Mouse (Mus musculus) cerebellum, postnatal 14 days (tissue): ENCODE measurements around the gene Mycbp2.

ENCODE experiments used
- DNase-seq, 2 experiments: peaks; one replicate each; pipeline ENCODE4 v3.0.0; 2021; ENCODE audit warnings: mixed read lengths in 2 of 2

Mycbp2 gene

DNA sequence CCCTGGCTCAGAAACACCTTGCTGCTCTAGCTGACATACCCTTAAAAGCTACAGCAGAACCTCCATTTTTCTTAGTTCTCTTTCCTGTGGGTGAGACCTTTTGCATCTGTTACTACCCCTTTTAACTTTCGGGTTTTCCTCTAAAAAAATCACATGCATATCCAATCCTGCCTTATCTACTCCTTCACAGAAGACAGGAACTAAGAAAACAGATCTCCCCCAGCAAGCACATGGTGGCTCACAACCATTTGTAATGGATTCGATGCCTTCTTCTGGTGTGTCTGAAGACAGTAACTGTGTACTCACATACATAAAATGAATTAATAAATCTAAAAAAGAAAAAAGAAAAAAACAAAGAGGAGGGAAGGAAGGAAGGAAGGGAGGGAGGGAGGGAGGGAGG, 87.9 kb downstream of the Mycbp2 start:
- no peak for DNase-seq

DNA sequence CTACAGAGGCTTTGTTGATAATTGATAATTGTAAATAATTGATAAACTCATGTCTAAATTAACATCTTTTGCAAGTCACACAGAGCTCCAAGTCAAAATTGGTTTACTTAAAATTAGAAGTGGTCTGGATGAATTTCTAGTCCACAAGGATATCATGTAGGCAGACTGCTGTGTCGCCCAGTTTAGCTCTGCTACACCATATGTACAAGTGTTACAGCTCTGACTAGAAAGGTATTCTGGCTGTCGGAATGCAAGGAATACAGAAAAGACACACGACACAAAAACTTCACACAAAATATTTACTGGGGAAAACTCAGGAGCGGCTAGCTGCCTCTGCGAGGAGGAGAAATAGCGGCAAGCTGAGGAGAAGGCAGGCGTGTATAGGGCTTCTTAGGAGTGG, 89.7 kb downstream of the Mycbp2 start:
- DNase-seq = no peak

DNA sequence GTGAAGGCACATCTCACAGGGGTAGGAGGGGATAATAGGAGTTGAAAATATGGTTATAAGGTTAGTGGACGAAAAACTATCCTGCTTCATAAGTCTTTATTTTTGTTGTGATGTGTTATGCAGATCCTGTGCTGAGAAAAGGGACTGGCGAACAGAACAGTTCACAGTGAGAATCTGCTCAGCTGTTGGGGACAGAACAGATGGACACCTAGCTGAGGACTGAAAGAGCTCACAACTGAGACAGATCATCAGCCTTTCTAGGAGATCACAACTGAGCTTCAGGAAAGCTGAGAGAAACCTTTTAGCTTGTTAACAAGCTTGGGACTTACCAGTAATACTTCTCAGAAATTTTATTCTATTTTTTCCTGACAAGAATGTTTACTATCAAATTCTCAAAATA, 92.3 kb downstream of the Mycbp2 start:
- peak in 1 of 2 experiments; percentile 36 for DNase-seq

- DNase-seq = no peak
Observed at GRCm38 (mm10) chr14:103242020-103242419, 104.6 kb downstream of the Mycbp2 start.

- DNase-seq = no peak
Observed at GRCm38 (mm10) chr14:103234770-103235169, 111.8 kb downstream of the Mycbp2 start.

DNA sequence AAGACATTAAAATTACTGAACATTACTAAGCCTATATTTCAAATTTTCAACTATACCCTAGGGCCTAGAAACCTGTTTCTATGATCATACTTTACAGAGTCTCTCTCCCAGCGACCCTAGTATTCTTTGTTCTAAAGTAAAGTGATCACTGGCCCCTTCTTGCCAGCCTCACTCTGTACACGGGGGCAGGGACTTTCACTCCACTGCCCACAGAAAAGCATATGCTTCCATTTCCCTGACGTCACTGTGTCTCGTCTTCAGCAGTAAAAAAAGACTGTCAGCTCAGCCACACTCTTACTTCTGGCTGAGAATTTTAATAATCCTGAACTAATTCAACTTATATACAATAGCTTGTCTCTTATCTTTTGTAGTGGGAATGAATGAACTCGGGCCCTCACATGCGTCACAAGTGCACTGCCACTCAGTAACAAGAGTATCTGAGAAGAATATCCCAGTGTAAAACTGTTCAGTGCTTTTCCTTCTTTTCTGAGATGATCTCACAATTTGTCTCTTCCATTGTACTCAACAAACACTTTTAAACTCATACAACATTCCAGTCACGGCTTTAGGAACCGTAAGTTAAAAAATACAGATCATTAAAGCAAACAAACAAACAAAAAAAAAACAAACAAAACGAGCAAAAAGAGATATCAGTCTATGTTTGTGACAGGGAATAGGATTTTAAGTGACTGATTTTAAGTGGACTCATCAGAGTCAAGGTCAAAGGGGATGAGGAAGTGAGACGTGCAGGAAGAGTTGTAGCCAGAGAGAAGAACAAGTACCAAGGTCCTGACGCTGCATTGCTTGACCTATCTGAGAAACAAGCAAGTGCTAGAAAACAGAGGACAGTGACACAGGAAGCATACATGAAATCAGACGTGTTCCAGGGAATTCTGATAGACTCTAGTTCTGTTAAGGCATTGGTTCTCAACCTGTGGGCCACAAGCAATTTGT, 112.7 kb downstream of the Mycbp2 start:
- DNase-seq = no peak

GRCm38 (mm10) chr14:103222356-103222755, 124.3 kb downstream of the Mycbp2 start:
- peak; percentile 73 to 75 for DNase-seq

DNA sequence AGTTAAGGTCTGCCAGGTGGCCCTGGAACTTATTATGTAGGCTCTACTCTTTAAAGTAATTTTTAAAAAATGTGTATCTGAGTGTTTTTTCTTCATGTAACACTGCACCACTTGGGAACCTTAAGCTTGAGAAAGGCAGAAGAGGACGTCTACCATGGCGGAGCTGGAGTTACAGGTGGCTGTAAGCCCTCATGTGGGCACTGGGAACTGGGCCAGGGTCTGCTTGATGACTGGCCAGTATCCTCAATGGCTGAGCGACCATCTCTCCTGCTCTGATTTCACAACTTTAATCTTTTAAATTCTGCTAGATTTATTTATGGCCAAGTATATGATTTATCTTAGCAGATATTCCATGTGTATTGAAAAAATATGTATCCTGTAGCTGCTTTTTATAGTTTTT, 124.9 kb downstream of the Mycbp2 start:
- peak; percentile 77 to 82 for DNase-seq

GRCm38 (mm10) chr14:103216331-103216730, 130.3 kb downstream of the Mycbp2 start:
- DNase-seq = no peak

- DNase-seq = no peak
Observed at GRCm38 (mm10) chr14:103186658-103187057, 160.0 kb downstream of the Mycbp2 start.

DNA sequence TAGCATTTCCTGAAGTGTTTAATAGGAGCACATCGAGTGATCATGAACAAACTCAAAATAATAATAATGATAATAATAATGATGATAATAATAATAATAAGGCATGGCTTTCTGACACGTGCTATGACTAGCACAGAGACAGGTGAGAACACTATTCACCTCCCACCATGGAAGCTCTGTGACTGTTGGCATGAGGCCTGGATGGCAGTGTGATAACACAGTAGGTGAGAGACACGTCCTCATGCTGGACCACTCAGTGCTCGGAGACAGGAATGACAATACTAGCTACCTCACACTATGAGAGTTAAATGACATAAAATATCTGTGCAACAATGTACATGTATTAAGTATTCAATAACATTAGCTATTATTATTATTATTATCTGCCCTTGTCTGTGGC, 160.5 kb downstream of the Mycbp2 start:
- peak; percentile 51 to 55 for DNase-seq

DNA sequence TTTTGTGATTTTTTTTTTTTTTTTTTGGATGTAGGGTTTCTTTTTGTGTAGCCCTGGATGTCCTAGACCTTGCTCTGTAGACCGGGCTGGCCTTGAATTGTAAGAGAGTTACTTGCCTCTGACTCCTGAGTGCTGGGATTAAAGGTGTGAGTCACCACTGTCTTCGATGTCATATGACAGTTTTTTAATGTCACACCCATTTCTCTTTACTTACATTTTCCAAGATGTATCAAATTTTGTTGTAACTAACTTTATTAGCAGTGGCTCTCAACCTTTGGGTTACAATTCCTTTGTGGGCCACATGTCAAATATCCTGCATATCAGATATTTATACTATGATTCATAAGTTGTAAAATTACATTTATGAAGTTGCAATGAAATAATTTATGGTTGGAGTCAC, 166.5 kb downstream of the Mycbp2 start:
- DNase-seq = no peak

DNA sequence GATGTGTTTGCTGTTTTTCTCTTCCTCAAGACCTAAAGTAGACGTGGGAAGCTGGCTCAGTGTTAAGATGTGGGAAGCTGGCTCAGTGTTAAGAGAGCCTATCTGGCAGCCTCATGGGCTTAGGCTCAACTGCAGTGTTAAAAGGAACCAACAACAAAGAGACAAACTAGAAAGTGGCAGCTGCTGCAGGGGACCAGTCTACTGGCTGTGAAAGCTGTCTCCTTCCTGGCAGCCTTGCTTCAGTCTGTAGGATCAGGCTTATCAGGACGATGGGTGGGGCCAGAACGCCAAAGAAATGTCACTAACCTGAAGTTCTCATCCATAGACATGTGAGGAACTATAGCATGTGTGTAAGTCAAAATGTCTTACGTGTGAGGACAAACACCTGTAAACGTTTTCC, 183.7 kb downstream of the Mycbp2 start:
- DNase-seq = no peak

DNA sequence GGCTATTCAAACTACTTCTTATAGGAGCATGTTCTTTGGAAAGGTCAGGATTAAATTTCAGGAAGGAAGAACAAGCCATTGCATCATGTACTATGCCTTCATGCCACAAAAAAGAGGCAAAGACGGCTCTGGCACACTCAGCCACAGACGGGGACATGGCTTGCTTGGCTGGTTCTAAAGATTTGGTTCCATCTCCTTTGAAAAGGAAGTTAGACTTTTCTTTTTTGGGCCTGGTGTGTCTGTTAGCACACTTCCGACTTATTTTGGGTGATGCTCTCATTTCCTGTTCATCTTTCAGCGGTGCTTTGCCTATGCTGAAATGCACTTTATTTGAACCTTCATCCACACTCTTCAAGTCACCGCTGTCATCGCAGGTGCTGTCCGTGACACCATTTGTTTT, 190.9 kb downstream of the Mycbp2 start:
- DNase-seq = no peak

GRCm38 (mm10) chr14:103150139-103150538, 196.5 kb downstream of the Mycbp2 start:
- no peak for DNase-seq

DNA sequence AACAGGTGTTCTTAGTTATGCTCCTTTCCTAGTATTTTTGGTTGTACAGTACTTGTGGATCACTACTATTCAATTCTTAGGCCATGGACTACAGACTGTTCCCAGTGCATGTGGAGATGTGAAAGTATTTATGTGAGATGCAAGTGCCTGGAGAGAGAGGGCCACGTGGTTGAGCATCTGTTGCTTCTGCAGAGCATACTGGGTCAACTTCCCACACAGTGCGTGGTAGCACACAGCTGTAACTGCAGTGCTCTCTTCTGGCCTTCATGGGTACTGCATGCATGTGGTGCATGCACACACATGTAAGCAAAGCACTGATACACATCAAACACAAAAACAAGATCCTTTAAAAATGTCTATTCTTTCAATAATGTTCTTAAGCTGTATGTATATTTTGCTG, 214.6 kb downstream of the Mycbp2 start:
- peak; percentile 40 to 68 for DNase-seq

GRCm38 (mm10) chr14:103125756-103126155, 220.9 kb downstream of the Mycbp2 start:
- DNase-seq = no peak

DNA sequence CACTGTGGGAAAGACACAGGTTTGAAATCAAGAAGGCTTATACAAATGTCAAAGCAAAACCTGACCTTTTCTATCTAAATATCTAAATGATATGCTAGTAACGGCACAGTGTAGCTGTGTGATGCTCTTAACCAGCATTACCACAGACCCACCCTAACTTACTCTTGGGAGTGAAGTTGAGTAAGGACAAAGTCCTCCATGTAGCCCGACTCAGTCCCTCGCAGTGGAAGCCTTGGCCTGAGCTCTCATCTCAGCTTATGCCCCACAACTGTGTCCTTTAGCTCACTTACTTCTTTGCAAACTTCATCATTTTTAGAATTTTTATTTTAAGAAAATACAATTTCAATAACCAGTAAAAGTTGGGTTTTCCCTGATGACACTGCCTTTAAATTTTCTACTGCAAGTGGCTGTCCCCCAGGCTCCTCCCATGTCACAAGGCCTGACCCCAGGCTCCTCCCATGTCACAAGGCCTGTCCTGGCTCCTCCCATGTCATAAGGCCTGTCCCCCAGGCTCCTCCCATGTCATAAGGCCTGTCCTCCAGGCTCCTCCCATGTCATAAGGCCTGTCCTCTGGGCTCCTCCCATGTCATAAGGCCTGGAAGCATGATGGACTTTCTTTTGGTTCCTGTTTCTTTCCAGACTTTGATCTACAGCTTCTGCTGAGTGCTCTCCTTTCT, 231.5 kb downstream of the Mycbp2 start:
- no peak for DNase-seq

DNA sequence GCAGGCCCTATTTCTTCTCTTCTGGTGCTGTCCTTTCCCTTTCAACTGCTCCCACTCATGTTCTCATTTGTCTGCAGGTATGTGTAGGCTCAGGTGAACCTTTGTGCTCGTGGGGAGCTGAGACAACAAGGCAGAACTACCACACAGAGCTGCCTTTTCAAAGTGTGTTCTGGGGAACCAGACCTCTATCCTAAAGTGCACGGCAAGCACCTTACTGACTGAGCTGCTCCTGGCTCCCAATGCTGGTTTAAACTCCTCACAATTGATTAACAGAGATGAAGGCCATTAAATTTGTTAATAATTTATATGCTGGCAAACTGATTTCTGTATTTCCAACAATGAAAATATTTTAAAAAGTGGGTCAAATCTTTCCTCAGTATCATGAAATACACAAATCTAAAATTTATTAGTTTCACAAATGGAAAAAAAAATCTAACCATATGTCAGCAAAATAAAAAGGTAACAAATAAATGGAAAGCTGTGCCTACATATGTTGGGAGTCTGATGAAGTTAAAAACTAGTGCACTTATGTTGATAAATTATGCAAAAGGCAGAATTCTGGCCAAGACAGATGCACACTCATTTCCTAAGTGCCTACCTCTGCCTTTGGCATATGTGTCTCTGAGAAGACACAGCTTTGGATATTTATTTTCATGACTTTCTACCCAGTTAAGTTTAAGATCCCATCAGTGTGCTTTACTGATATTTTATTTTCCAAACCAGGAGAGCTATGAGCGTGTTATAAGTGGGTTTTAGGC, 233.8 kb downstream of the Mycbp2 start:
- DNase-seq = no peak

DNA sequence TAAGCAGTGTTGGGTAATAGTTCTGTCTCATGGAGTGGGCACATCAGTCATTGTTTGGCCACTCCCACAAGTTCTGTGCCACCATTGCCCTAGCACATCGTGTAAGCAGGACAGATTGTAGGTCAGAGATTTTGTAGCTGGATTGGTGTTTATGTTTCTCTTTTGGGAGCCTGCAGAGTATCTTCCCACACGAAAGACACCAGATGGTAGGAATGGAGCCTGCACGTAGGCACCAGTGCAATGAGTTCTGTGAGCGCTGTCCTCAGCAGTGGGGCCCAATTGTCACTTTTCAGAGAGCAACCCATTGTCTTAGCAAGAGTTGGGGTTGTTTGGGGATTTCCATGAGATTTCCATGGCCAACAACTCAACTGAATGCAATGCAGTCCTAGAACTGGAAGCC, 236.6 kb downstream of the Mycbp2 start:
- no peak for DNase-seq

DNA sequence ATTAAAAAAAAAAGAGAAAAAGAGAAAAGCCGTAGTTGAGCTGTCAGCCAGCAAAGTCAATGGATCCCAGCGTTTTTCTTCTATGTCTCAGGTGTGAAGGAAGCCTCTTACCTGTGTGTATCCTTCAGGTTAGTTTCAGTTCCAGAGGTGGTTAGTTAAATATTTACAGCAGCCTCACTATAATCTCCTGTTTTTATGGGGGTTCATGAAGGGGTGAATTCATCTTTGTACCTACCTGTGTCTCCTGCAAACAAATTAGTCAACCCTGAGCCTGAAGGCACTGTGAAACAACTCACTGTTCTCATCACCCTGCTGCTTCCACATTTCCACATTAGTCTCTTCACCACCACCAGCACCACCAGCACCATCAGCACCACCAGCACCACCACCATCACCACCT, 240.3 kb downstream of the Mycbp2 start:
- DNase-seq = no peak

GRCm38 (mm10) chr14:103102731-103103335, 243.8 kb downstream of the Mycbp2 start:
- no peak for DNase-seq

- DNase-seq = no peak
Observed at GRCm38 (mm10) chr14:103102246-103102645, 244.4 kb downstream of the Mycbp2 start.
